Mouse (Mus musculus): Measurements from ENCODE around the gene Defb43. TPM values are rescaled to one million over a fixed set of nuclear protein-coding genes. Genes with fewer than 3 reads are reported as not detected.

Defb43 gene
- polyA plus RNA-seq, 2 experiments: not detected

GRCm38 (mm10) chr14:63046691-63047090, 35.1 kb downstream of the Defb43 start, which contains the start of gene Defb42:
Gene Defb42, plus strand, starts transcription at chr14:63046991.
- Histone ChIP-seq H3K9me3 (ENCODE audit: control insufficient read depth, low read length) (no peaks in the 10 kb centered on the region), H3K4me2 (replicated peaks; ENCODE audit: low read depth, low read length, severe bottlenecking) (no peak within 1 kb of the TSS), H3K27ac (replicated peaks; ENCODE audit: low read depth, low read length) (no peak within 1 kb of the TSS), H3K4me3 (replicated peaks; ENCODE audit: low read length) (no peak within 1 kb of the TSS), H3K9ac (ENCODE audit: low read depth, low read length, severe bottlenecking) (no peak within 1 kb of the TSS), H3K4me1 (ENCODE audit: control insufficient read depth, insufficient read depth, low read length) (no peaks in the 10 kb centered on the region), H3K27me3 (ENCODE audit: control insufficient read depth, insufficient read depth, low read length) (no peaks in the 10 kb centered on the region), H3K36me3 (ENCODE audit: control insufficient read depth, insufficient read depth, low read length) (no peaks in the 10 kb centered on the region)
- 67% methylated on average over 3 of the region's 3 CpGs for WGBS
- no peak for TF ChIP-seq POLR2A (IDR thresholded peaks at IDR 0.05; ENCODE audit: borderline replicate concordance, extremely low read depth, insufficient read depth, insufficient read length)
- ATAC-seq (ENCODE audit: low FRiP score, low read depth) (no peak), DNase-seq (ENCODE audit: low spot score) (no peak)

DNA sequence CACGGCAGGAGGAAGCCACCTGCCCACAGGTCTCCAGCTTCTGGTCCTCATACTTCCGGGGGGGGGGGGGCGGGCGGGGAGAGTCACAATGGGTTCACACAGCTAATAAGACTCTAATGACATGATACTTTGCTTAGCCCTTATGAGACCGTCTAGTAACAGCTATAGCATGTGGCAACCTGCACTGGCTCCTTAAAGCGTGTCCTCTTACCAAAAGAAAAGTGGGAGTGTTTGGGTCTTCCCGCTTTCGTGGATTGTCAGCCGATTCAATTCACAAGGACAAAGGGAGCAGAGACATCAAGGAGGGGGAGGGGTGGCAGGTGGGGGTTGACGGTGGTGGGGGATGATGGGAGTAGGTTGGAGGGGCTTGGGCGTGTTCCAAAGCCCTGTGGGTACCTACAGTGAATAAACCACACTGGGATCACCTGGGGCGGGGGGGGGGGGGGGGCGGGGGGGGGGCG, 38.4 kb downstream of the Defb43 start, which contains the start of gene Defb30:
TSS of gene Defb30 (minus strand) at position 51 of the 461 bp plus-strand sequence.
- no peak within 1 kb of the TSS for H3K4me2 ChIP-seq (replicated peaks; ENCODE audit: low read depth, low read length, severe bottlenecking)
- H3K9ac ChIP-seq (ENCODE audit: low read depth, low read length, severe bottlenecking): no peak within 1 kb of the TSS
- no peak within 1 kb of the TSS for H3K27ac ChIP-seq (replicated peaks; ENCODE audit: low read depth, low read length)
- peaks cover 3% of the 10 kb centered on the region; the same call in 1 of the 2 replicates for H3K4me1 ChIP-seq (ENCODE audit: control insufficient read depth, insufficient read depth, low read length)
- H3K27me3 ChIP-seq (ENCODE audit: control insufficient read depth, insufficient read depth, low read length): no peaks in the 10 kb centered on the region
- H3K9me3 ChIP-seq (ENCODE audit: control insufficient read depth, low read length): no peaks in the 10 kb centered on the region
- no peak for ATAC-seq (ENCODE audit: low FRiP score, low read depth)
- H3K4me3 ChIP-seq (replicated peaks; ENCODE audit: low read length): no peak within 1 kb of the TSS
- no peak for DNase-seq (ENCODE audit: low spot score)
- no peak for TF ChIP-seq POLR2A (IDR thresholded peaks at IDR 0.05; ENCODE audit: borderline replicate concordance, extremely low read depth, insufficient read depth, insufficient read length)
- WGBS: 71% methylated on average over 12 of the region's 14 CpGs
- H3K36me3 ChIP-seq (ENCODE audit: control insufficient read depth, insufficient read depth, low read length): no peaks in the 10 kb centered on the region

- DNase-seq (ENCODE audit: low spot score) (peak; percentile 30), ATAC-seq (ENCODE audit: low FRiP score, low read depth) (no peak)
- H3K9me3 ChIP-seq (ENCODE audit: control insufficient read depth, low read length): no peaks in the 10 kb centered on the region
- H3K27ac ChIP-seq (replicated peaks; ENCODE audit: low read depth, low read length): no peak overlapping the region
- 34% methylated on average over 5 of the region's 5 CpGs for WGBS
- H3K4me1 ChIP-seq (ENCODE audit: control insufficient read depth, insufficient read depth, low read length): peaks cover 3% of the 10 kb centered on the region; the same call in 1 of the 2 replicates
- no peaks in the 10 kb centered on the region for H3K36me3 ChIP-seq (ENCODE audit: control insufficient read depth, insufficient read depth, low read length)
- H3K27me3 ChIP-seq (ENCODE audit: control insufficient read depth, insufficient read depth, low read length): no peaks in the 10 kb centered on the region
- no peak for TF ChIP-seq POLR2A (IDR thresholded peaks at IDR 0.05; ENCODE audit: borderline replicate concordance, extremely low read depth, insufficient read depth, insufficient read length)
- no peak overlapping the region for H3K4me3 ChIP-seq (replicated peaks; ENCODE audit: low read length)
- no peak overlapping the region for H3K9ac ChIP-seq (ENCODE audit: low read depth, low read length, severe bottlenecking)
- no peak overlapping the region for H3K4me2 ChIP-seq (replicated peaks; ENCODE audit: low read depth, low read length, severe bottlenecking)
Observed at GRCm38 (mm10) chr14:63050769-63051168, 39.2 kb downstream of the Defb43 start.

GRCm38 (mm10) chr14:63054729-63055128, 43.2 kb downstream of the Defb43 start:
- 25% methylated on average over 6 of the region's 6 CpGs for WGBS
- H3K4me2 ChIP-seq (replicated peaks; ENCODE audit: low read depth, low read length, severe bottlenecking): no peak overlapping the region
- ATAC-seq (ENCODE audit: low FRiP score, low read depth) (no peak), DNase-seq (ENCODE audit: low spot score) (no peak)
- no peak for TF ChIP-seq POLR2A (IDR thresholded peaks at IDR 0.05; ENCODE audit: borderline replicate concordance, extremely low read depth, insufficient read depth, insufficient read length)
- H3K27ac ChIP-seq (replicated peaks; ENCODE audit: low read depth, low read length): no peak overlapping the region
- peaks cover 3% of the 10 kb centered on the region; the same call in 1 of the 2 replicates for H3K4me1 ChIP-seq (ENCODE audit: control insufficient read depth, insufficient read depth, low read length)
- no peak overlapping the region for H3K4me3 ChIP-seq (replicated peaks; ENCODE audit: low read length)
- H3K36me3 ChIP-seq (ENCODE audit: control insufficient read depth, insufficient read depth, low read length): no peaks in the 10 kb centered on the region
- H3K9ac ChIP-seq (ENCODE audit: low read depth, low read length, severe bottlenecking): no peak overlapping the region
- no peaks in the 10 kb centered on the region for H3K27me3 ChIP-seq (ENCODE audit: control insufficient read depth, insufficient read depth, low read length)
- H3K9me3 ChIP-seq (ENCODE audit: control insufficient read depth, low read length): no peaks in the 10 kb centered on the region

DNA sequence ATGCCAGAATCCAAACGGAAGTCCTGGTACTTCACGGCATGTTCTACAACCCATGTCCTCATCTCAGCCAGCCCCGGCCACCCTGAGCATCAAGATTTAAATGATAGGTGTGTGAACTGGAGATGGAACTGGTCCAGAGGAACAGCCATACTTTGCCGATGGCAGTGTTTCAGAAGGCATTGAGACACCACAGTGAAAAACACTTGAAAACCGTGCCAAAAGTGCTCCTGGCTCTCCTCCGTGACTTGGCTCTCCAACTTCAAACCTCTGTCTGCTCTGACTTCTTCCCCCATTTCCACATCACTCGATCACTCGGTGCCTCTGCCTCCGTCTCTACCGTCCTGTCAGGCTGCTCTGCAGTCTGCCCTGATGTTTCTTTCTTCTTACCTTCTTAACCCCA, 48.8 kb downstream of the Defb43 start:
- no peaks in the 10 kb centered on the region for H3K27me3 ChIP-seq (ENCODE audit: control insufficient read depth, insufficient read depth, low read length)
- no peak overlapping the region for H3K27ac ChIP-seq (replicated peaks; ENCODE audit: low read depth, low read length)
- no peak overlapping the region for H3K4me2 ChIP-seq (replicated peaks; ENCODE audit: low read depth, low read length, severe bottlenecking)
- no peak for TF ChIP-seq POLR2A (IDR thresholded peaks at IDR 0.05; ENCODE audit: borderline replicate concordance, extremely low read depth, insufficient read depth, insufficient read length)
- ATAC-seq (ENCODE audit: low FRiP score, low read depth): no peak
- H3K36me3 ChIP-seq (ENCODE audit: control insufficient read depth, insufficient read depth, low read length): no peaks in the 10 kb centered on the region
- no peak overlapping the region for H3K4me3 ChIP-seq (replicated peaks; ENCODE audit: low read length)
- no peak overlapping the region for H3K9ac ChIP-seq (ENCODE audit: low read depth, low read length, severe bottlenecking)
- H3K4me1 ChIP-seq (ENCODE audit: control insufficient read depth, insufficient read depth, low read length): no peaks in the 10 kb centered on the region
- H3K9me3 ChIP-seq (ENCODE audit: control insufficient read depth, low read length): no peaks in the 10 kb centered on the region
- 81% methylated on average over 10 of the region's 10 CpGs for WGBS
- DNase-seq (ENCODE audit: low spot score): no peak
